Mouse (Mus musculus) embryonic fibroblast, embryonic 13.5 days (primary cell): ENCODE data around the gene Lrrtm1. TPM values are rescaled to one million over a fixed set of nuclear protein-coding genes. Genes with fewer than 3 reads are reported as not detected.

Experiments
- H3K27ac ChIP-seq: 2 replicates; pipeline ENCODE4 v1.5.1; 2012; ENCODE audit warnings: low read length, control low read depth, inconsistent platforms; ENCODE audit not compliant: insufficient read depth
- H3K4me1 ChIP-seq: 2 replicates; pipeline ENCODE4 v1.6.1; 2011; ENCODE audit warnings: low read length; ENCODE audit not compliant: control insufficient read depth, insufficient read depth
- H3K4me3 ChIP-seq: 2 replicates; pipeline ENCODE4 v1.5.1; 2011; ENCODE audit warnings: mild to moderate bottlenecking, control low read depth, low read length; ENCODE audit not compliant: insufficient read depth
- CTCF ChIP-seq: IDR thresholded peaks from 2 replicates; pipeline ENCODE4 v1.5.1; 2011; ENCODE audit warnings: mild to moderate bottlenecking, control low read depth, low read length, moderate library complexity, borderline replicate concordance; ENCODE audit not compliant: insufficient read depth
- POLR2A ChIP-seq: IDR thresholded peaks from 2 replicates; pipeline ENCODE4 v1.6.1; 2011; ENCODE audit warnings: low read depth, mild to moderate bottlenecking, control low read depth, low read length, moderate library complexity
- polyA plus RNA-seq: library from polyadenylated mRNA; stranded (reverse); fragments of >200 nt; gene quantifications from 2 replicates; pipeline ENCODE4 v1.2.4, GENCODE M21; 2011; ENCODE audit warnings: low read depth; ENCODE audit not compliant: missing spikeins, insufficient read length

The Lrrtm1 gene
- polyA plus RNA-seq, 1 experiment: 1.7 TPM

- TF ChIP-seq CTCF (no peak), POLR2A (no peak)
- H3K4me1 ChIP-seq: no peaks in the 10 kb centered on the region
- no peak overlapping the region for H3K27ac ChIP-seq
- H3K4me3 ChIP-seq: no peak overlapping the region
Observed at GRCm38 (mm10) chr6:77291415-77291814, 48.9 kb downstream of the Lrrtm1 start.

- Histone ChIP-seq H3K4me3 (no peak overlapping the region), H3K27ac (no peak overlapping the region), H3K4me1 (no peaks in the 10 kb centered on the region; the same call in 1 of the 2 replicates)
- TF ChIP-seq CTCF (no peak), POLR2A (no peak)
Observed at GRCm38 (mm10) chr6:77301305-77301704, 58.8 kb downstream of the Lrrtm1 start.

- Histone ChIP-seq H3K4me1 (peaks cover 2% of the 10 kb centered on the region), H3K27ac (no peak overlapping the region), H3K4me3 (no peak overlapping the region)
- TF ChIP-seq CTCF (no peak), POLR2A (no peak)
Observed at GRCm38 (mm10) chr6:77306796-77307195, 64.3 kb downstream of the Lrrtm1 start.
